Mouse (Mus musculus) liver, postnatal 0 days (tissue): ENCODE results near the gene Pou6f1.

Experiments used
- CTCF ChIP-seq: sonication (generic); IDR thresholded peaks from 2 replicates; pipeline ENCODE4 v1.5.1; 2016; ENCODE audit warnings: antibody characterized with exemption, low read depth
- EP300 ChIP-seq: IDR thresholded peaks from 2 replicates; pipeline ENCODE4 v1.6.1; 2016; ENCODE audit warnings: antibody characterized with exemption, low read depth, mild to moderate bottlenecking

DNA sequence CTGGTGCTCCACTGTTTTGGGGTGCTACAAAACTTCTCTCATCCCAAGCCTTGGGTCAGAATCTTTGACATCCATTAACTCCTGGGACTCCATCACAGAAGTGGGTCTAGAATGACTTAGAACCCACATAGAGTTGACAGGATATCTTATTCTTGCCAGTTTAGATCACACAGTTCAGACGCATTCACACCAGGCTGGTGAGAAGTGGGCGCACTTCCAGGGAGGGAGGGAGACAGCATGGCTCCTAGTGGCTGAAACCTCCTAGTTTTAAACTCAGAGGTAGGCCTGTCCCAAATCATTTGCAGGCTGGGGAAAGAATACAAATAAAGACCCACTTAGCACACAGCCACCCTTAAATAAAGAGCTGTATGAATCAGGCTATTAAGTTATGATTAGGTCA is 25.4 kb downstream of the Pou6f1 start:
- TF ChIP-seq CTCF = no peak
- no peak for TF ChIP-seq EP300
